Mouse (Mus musculus) liver, adult 2 months (tissue): ENCODE data around the gene Pom121l2.

Experiments
- CTCF ChIP-seq: fragments of 200-500 bp; IDR thresholded peaks from 2 replicates; pipeline ENCODE4 v1.5.1; 2011; ENCODE audit warnings: low read depth, low read length, control low read depth
- POLR2A ChIP-seq: fragments of 200-500 bp; IDR thresholded peaks from 2 replicates; pipeline ENCODE4 v1.6.1; 2011; ENCODE audit warnings: low read length, control low read depth; ENCODE audit not compliant: insufficient read depth; ENCODE audit errors: extremely low read depth

DNA sequence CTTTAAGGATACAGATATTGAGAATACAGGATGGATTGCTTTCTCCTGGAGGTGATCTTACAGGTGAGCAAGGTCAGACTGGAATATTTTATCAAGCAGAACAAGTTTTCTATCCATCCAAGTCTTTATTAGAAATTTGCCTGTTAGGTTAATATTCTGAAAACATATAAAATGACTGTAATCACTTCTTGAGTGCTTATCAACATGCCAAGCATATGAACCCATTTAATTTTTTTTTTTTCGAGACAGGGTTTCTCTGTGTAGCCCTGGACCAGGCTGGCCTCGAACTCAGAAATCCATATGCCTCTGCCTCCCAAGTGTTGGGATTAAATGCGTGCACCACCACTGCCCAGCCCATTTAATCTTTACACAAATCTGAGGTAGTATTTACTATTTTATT, 56.0 kb downstream of the Pom121l2 start:
- TF ChIP-seq CTCF (no peak), POLR2A (no peak)
